Mouse (Mus musculus) kidney, postnatal 0 days (tissue): ENCODE data around the gene Dlgap4. TPM values are rescaled to one million over a fixed set of nuclear protein-coding genes. Genes with fewer than 3 reads are reported as not detected.

Source experiments
- ATAC-seq: fragments of 200-750 bp; cut with Nextera tagmentation; replicated peaks from 2 replicates; pipeline ENCODE4 v1.8.0; 2017; ENCODE audit warnings: low read depth, moderate number of reproducible peaks, moderate TSS enrichment, moderate library complexity; ENCODE audit not compliant: low FRiP score
- DNase-seq: peaks from one replicate; pipeline ENCODE4 v3.0.0-alpha.2; 2016; ENCODE audit warnings: low spot score
- H3K27ac ChIP-seq: fragments of 300-500 bp; sonication (generic); 2 replicates; pipeline ENCODE4 v1.5.1; 2014; ENCODE audit warnings: mild to moderate bottlenecking
- H3K27me3 ChIP-seq: fragments of 300-500 bp; sonication (generic); 2 replicates; pipeline ENCODE4 v1.6.1; 2014; ENCODE audit warnings: low read length, mixed read lengths; ENCODE audit not compliant: insufficient read depth
- H3K36me3 ChIP-seq: fragments of 300-500 bp; sonication (generic); 2 replicates; pipeline ENCODE4 v1.6.1; 2014; ENCODE audit warnings: low read length, mixed read lengths; ENCODE audit not compliant: insufficient read depth
- H3K4me1 ChIP-seq: fragments of 300-500 bp; sonication (generic); replicated peaks from 2 replicates; pipeline ENCODE4 v1.6.1; 2014; ENCODE audit warnings: antibody characterized with exemption, low read length, mixed read lengths; ENCODE audit not compliant: insufficient read depth
- H3K4me2 ChIP-seq: fragments of 300-500 bp; sonication (generic); 2 replicates; pipeline ENCODE4 v1.6.1; 2014; ENCODE audit warnings: mild to moderate bottlenecking, low read length, moderate library complexity, mixed read lengths
- H3K4me3 ChIP-seq: fragments of 300-500 bp; sonication (generic); replicated peaks from 2 replicates; pipeline ENCODE4 v1.5.1; 2014; ENCODE audit warnings: low read depth, low read length
- H3K9ac ChIP-seq: fragments of 300-500 bp; sonication (generic); 2 replicates; pipeline ENCODE4 v1.6.1; 2014; ENCODE audit warnings: low read depth, low read length
- H3K9me3 ChIP-seq: fragments of 300-500 bp; sonication (generic); replicated peaks from 2 replicates; pipeline ENCODE4 v1.6.1; 2016; ENCODE audit warnings: low read length, inconsistent platforms, mixed read lengths
- CTCF ChIP-seq: IDR thresholded peaks from 2 replicates; pipeline ENCODE4 v1.5.1; 2016; ENCODE audit warnings: antibody characterized with exemption, low read depth, mild to moderate bottlenecking, moderate library complexity
- WGBS: fragments of 180-500 bp; shearing (Covaris S2); extraction: QIAGEN DNeasy Blood & Tissue Kit; methylation state at CpG from one replicate; pipeline ENCODE4 v1.1.7; 2014; 5-methylcytosine and 5-hydroxymethylcytosine counted together
- polyA plus RNA-seq: library from polyadenylated mRNA; unstranded; fragments of >200 nt; fragmentation: Nextera tagmentation; extraction: Ambion mirVana; gene quantifications from 2 replicates; pipeline ENCODE4 v1.2.1, GENCODE M21; 2015

Gene Dlgap4
- polyA plus RNA-seq, 1 experiment from 2014 or later = 61.1 TPM

GRCm38 (mm10) chr2:156780752-156781151 lies 167.2 kb downstream of the Dlgap4 start:
- DNase-seq = peak; percentile 80

GRCm38 (mm10) chr2:156781281-156781680 lies 167.8 kb downstream of the Dlgap4 start:
- H3K27ac ChIP-seq = no peak overlapping the region
- H3K9me3 ChIP-seq = no peaks in the 10 kb centered on the region
- no peak for TF ChIP-seq CTCF
- 0 out of 2 replicates have a peak, but pooled peaks have one; percentile 4 for ATAC-seq
- 0 out of 2 replicates have a peak, but pooled peaks cover 6% of the 10 kb centered on the region for H3K4me1 ChIP-seq
- no peaks in the 10 kb centered on the region for H3K27me3 ChIP-seq
- no peak overlapping the region for H3K4me2 ChIP-seq
- H3K4me3 ChIP-seq = no peak overlapping the region
- H3K36me3 ChIP-seq = no peaks in the 10 kb centered on the region
- 80% methylated on average over 4 of the region's 4 CpGs for WGBS
- DNase-seq = no peak
- no peak overlapping the region for H3K9ac ChIP-seq

More at GRCm38 (mm10) chr2:156780752-156781151, 167.2 kb downstream of the Dlgap4 start:
- H3K27ac ChIP-seq = no peak overlapping the region
- H3K36me3 ChIP-seq = no peaks in the 10 kb centered on the region
- ATAC-seq = no peak
- peak overlapping the region; percentile 18 for H3K4me2 ChIP-seq
- no peak for TF ChIP-seq CTCF
- 0 out of 2 replicates have a peak, but pooled peaks cover 6% of the 10 kb centered on the region for H3K4me1 ChIP-seq
- no peak overlapping the region for H3K9ac ChIP-seq
- 26% methylated on average over 17 of the region's 17 CpGs for WGBS
- no peaks in the 10 kb centered on the region for H3K9me3 ChIP-seq
- no peaks in the 10 kb centered on the region for H3K27me3 ChIP-seq
- H3K4me3 ChIP-seq = no peak overlapping the region

GRCm38 (mm10) chr2:156781836-156782480 lies 168.5 kb downstream of the Dlgap4 start:
- peak; percentile 16; the same call in 1 of the 2 replicates for TF ChIP-seq CTCF
- H3K4me1 ChIP-seq = 0 out of 2 replicates have a peak, but pooled peaks cover 6% of the 10 kb centered on the region
- DNase-seq (no peak), ATAC-seq (no peak)
- H3K4me2 ChIP-seq = no peak overlapping the region
- WGBS = 69% methylated on average over 4 of the region's 4 CpGs
- no peak overlapping the region for H3K4me3 ChIP-seq
- no peaks in the 10 kb centered on the region for H3K36me3 ChIP-seq
- H3K9me3 ChIP-seq = no peaks in the 10 kb centered on the region
- H3K27ac ChIP-seq = no peak overlapping the region
- H3K9ac ChIP-seq = no peak overlapping the region
- H3K27me3 ChIP-seq = no peaks in the 10 kb centered on the region

GRCm38 (mm10) chr2:156782481-156783348 lies 169.2 kb downstream of the Dlgap4 start:
- TF ChIP-seq CTCF = no peak
- no peak overlapping the region for H3K4me2 ChIP-seq
- ATAC-seq (no peak), DNase-seq (no peak)
- no peak overlapping the region for H3K27ac ChIP-seq
- WGBS = 88% methylated on average over 10 of the region's 10 CpGs
- H3K27me3 ChIP-seq = no peaks in the 10 kb centered on the region
- no peaks in the 10 kb centered on the region for H3K9me3 ChIP-seq
- H3K4me1 ChIP-seq = 0 out of 2 replicates have a peak, but pooled peaks cover 6% of the 10 kb centered on the region
- H3K4me3 ChIP-seq = no peak overlapping the region
- H3K36me3 ChIP-seq = no peaks in the 10 kb centered on the region
- no peak overlapping the region for H3K9ac ChIP-seq

- no peak for TF ChIP-seq CTCF
- H3K4me1 ChIP-seq = 0 out of 2 replicates have a peak, but pooled peaks cover 6% of the 10 kb centered on the region
- H3K27ac ChIP-seq = no peak overlapping the region
- ATAC-seq = no peak
- no peak for DNase-seq
- no peak overlapping the region for H3K4me2 ChIP-seq
- H3K9ac ChIP-seq = no peak overlapping the region
- H3K36me3 ChIP-seq = no peaks in the 10 kb centered on the region
- H3K27me3 ChIP-seq = no peaks in the 10 kb centered on the region
- WGBS = 76% methylated on average over 9 of the region's 9 CpGs
- no peaks in the 10 kb centered on the region for H3K9me3 ChIP-seq
- H3K4me3 ChIP-seq = no peak overlapping the region
Measured at GRCm38 (mm10) chr2:156783349-156783728, 169.8 kb downstream of the Dlgap4 start.

GRCm38 (mm10) chr2:156784016-156784585 lies 170.6 kb downstream of the Dlgap4 start:
- ATAC-seq (no peak), DNase-seq (no peak)
- no peak overlapping the region for H3K4me2 ChIP-seq
- no peak for TF ChIP-seq CTCF
- no peak overlapping the region for H3K4me3 ChIP-seq
- H3K36me3 ChIP-seq = no peaks in the 10 kb centered on the region
- H3K4me1 ChIP-seq = 0 out of 2 replicates have a peak, but pooled peaks cover 6% of the 10 kb centered on the region
- no peak overlapping the region for H3K27ac ChIP-seq
- WGBS = 54% methylated on average over 7 of the region's 7 CpGs
- no peaks in the 10 kb centered on the region for H3K27me3 ChIP-seq
- H3K9ac ChIP-seq = no peak overlapping the region
- no peaks in the 10 kb centered on the region for H3K9me3 ChIP-seq
